Mouse (Mus musculus): ENCODE measurements at regions not wholly inside any gene's neighbourhood (a gene's known extent, or its start where the extent isn't known, plus 50 kb on each side); places are given as distances from the start of the nearest gene placed in this dataset.
"Not testable (repeated sequence)": the region's sequence is repeated elsewhere in the genome, so short reads cannot be mapped to it uniquely, and the experiment has no call there.

- DNase-seq (ENCODE audit: low spot score), result no peak
Observed at GRCm38 (mm10) chr16:79312702-79313101, 221.8 kb upstream of the Tmprss15 start.

- no peak for DNase-seq (ENCODE audit: low spot score)
Observed at GRCm38 (mm10) chr16:79308541-79308940, 217.6 kb upstream of the Tmprss15 start.

- DNase-seq (ENCODE audit: low spot score), result not testable (repeated sequence)
Observed at GRCm38 (mm10) chr16:79296621-79297020, 205.7 kb upstream of the Tmprss15 start.

DNA sequence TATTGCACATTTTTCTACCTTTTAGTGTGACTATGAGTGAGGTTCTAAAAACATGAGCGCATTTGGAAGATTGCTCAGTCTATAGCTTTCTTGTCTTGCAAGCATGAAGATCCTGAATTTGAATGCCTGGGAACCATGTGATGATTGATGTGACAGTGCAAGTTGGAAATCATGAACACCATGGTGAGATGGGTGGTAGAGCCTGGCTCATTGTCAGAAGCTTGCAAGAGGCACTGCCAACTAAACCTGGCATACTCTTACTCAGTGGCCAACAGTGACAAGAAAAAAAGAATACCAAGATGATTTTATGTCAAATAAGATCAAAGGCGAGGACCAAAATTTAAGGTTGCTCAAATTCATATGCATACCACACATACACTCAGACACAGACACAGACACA lies 188.1 kb upstream of the Tmprss15 start:
- no peak for DNase-seq (ENCODE audit: low spot score)

DNA sequence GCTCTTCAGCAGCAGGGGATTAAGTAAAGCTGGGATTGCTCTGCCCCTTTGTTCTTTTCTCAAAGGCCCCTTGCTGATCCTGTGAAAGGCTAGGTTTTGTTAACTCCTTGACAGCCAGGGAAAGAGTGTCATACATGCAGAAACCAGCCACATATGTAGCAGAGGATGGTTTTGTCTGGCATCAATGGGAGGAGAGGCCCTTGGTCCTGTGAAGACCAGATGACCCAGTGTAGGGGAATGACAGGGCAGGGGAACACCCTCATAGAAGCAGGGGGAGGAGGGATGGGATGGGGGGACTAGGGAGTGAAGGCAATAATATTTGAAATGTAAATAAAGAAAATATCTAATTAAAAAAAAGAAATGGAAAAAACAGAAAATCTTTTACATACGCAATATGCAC lies 165.6 kb upstream of the Tmprss15 start:
- DNase-seq (ENCODE audit: low spot score), result no peak

DNA sequence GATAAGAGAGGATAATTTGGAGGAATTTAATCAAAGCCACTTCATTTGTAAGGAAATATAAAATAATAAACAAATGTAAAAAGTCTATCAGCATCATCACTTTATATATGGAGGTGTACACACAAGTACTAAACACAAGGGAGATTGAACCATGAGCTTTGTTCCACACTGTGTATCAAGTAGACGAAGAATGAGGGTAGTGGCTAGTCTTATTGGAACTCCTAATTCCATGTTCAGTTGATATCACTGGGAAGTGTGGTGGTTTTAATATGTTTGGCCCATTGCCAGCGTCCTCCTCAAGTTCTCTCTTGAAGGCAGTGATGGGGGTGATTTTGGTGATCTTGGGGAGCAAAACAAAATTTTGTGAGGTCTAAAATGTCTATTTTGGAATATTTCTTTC lies 165.2 kb upstream of the Tmprss15 start:
- no peak for DNase-seq (ENCODE audit: low spot score)

DNA sequence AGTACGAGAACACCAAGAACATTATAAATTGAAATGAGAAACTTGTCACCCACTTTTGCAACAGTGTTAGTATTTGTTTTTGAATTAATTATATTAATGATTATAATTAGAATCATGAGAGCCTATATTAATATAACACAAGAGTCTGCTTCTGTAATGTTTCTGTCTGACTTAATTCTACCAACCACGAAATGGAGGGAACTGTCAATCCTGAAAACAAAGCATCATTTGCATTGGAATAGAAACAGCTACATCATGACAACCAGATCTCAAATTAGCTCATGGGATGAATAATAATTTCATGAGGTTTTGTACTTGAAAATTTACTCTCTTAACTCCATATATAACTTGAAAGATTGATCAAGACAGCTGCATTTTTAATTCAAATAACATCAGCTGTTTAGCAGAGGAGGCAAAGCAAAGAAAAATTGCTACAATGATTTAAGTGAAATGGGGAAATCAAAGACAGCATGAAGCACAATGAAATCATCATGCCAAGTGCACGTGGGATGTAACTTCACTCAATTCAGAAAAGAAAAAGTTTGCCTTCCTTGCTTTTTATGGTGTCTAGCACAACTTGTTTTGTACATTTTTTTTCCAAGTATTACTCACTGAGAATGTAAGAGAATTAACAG lies 150.1 kb upstream of the Tmprss15 start:
- no peak for DNase-seq (ENCODE audit: low spot score)

GRCm38 (mm10) chr16:79240191-79240590 lies 149.3 kb upstream of the Tmprss15 start:
- no peak for DNase-seq (ENCODE audit: low spot score)

- no peak for DNase-seq (ENCODE audit: low spot score)
Observed at GRCm38 (mm10) chr16:79191196-79191595, 100.3 kb upstream of the Tmprss15 start.

GRCm38 (mm10) chr16:79186471-79186870 lies 95.6 kb upstream of the Tmprss15 start:
- no peak for DNase-seq (ENCODE audit: low spot score)

DNA sequence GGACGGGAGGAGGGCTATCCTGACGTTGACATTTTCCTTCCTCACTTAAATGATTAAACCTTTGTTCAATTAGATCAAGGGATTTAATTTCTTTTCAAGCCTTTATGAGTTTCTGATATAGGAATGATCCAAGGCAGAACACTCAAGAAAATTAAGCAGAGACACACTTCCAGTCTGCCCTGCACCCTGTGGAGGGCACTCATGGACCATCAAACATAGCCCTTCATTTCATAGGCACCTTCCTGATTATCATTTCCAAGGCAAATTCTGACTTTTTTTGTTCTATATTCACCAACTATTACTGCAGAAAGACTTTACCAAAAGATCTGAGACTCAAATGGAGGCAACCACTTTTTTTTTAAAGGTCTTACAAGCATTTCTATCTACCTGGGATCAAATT lies 91.6 kb upstream of the Tmprss15 start:
- no peak for DNase-seq (ENCODE audit: low spot score)

DNA sequence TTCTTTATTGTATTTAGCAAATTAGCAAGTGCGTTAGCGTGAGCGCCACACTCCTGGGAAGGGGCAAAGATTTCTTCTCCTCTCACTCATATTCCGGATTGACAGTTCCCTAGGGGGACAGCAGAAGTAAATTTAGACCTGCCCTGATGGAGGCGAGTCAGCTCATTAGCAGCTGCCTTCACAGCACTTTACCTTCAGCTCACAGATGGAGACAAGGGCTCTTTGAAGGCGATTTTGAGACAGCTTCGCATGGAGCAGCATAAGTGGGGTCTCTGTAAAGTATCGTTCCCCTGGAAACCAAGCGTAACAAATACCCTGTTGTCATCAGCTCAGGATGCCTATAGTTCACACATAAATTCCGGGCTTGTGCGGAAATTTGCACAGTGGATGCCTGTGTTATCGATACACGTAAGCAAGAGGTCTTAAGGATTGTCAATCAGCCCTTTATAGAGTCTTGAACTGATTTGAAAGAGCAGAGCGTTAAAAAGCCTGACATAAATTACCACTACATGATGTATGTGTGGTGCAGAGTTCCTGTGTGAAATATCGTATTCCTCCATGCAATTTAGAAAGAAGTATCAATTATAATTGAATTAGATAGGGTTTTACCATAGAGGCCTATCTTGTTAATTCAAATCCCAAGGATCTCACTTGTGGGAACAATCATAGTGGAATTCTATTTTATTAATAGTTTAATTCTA lies 86.6 kb upstream of the Tmprss15 start:
- DNase-seq (ENCODE audit: low spot score), result no peak

DNA sequence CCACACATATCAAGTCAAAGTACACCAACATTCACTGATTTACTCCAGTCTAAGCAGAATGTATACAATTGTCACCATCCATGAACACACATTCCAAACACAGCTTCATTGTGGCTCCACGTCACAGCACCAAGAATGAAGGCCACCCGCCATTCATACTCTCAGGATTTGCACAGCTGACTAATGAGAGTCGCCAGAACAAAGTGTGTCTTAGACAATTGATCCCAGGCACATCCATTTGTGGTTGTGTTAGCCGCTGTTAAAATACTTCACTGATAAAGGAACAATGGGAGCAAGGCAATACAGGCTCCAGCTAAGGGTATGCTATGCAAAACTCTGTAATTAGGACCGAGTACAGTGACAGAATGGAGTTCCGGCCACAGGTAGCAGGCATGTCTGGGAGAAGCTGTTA lies 85.9 kb upstream of the Tmprss15 start:
- no peak for DNase-seq (ENCODE audit: low spot score)

GRCm38 (mm10) chr16:79168193-79168592 lies 77.3 kb upstream of the Tmprss15 start:
- DNase-seq (ENCODE audit: low spot score), result peak; percentile 18

GRCm38 (mm10) chr16:79142813-79143212 lies 51.9 kb upstream of the Tmprss15 start:
- no peak for DNase-seq (ENCODE audit: low spot score)

All from testis, postnatal 14 days (tissue).